Mouse (Mus musculus): ENCODE measurements around the gene Zscan25. TPM values are rescaled to one million over a fixed set of nuclear protein-coding genes. Genes with fewer than 3 reads are reported as not detected.

Zscan25 gene
- total RNA-seq, 2 experiments from 2014 or later: 10.9 to 12.0 TPM

Other genes starting within 250 kb of the Zscan25 start
- not detected for gene Gm4871, start 247.7 kb upstream of the Zscan25 start, total RNA-seq (2021)
- gene 1700018F24Rik, start 237.5 kb upstream of the Zscan25 start, total RNA-seq (2021): not detected
- gene Arpc1a, start 196.7 kb upstream of the Zscan25 start, total RNA-seq (2021): 10 to 100 TPM; 42.7 to 43.7 TPM
- gene Kpna7, start 196.5 kb upstream of the Zscan25 start, total RNA-seq (2021): not detected
- 10 to 100 TPM; 78.4 to 98.3 TPM for gene Arpc1b, start 166.3 kb upstream of the Zscan25 start, total RNA-seq (2021)
- 10 to 100 TPM; 70.6 to 74.2 TPM for gene Pdap1, start 140.3 kb upstream of the Zscan25 start, total RNA-seq (2021)
- gene Bud31, start 140.1 kb upstream of the Zscan25 start, total RNA-seq (2021): 10 to 100 TPM; 66.9 to 70.9 TPM
- gene Ptcd1, start 113.4 kb upstream of the Zscan25 start, total RNA-seq (2021): 10 to 100 TPM in 1 of 2 experiments, 1 to 10 TPM in 1; 9.9 to 11.0 TPM
- gene Cpsf4, start 113.3 kb upstream of the Zscan25 start, total RNA-seq (2021): 10 to 100 TPM; 11.6 to 13.8 TPM
- gene Atp5j2, start 88.4 kb upstream of the Zscan25 start, total RNA-seq (2021): 100 to 1,000 TPM; 566 to 668 TPM
- 1 to 10 TPM; 6.1 to 6.6 TPM for gene Zkscan14, start 78.6 kb upstream of the Zscan25 start, total RNA-seq (2021)
- 1 to 10 TPM; 7.7 to 9.9 TPM for gene Zkscan5, start 75.9 kb upstream of the Zscan25 start, total RNA-seq (2021)
- gene Zfp655, start 48.8 kb upstream of the Zscan25 start, total RNA-seq (2021): 10 to 100 TPM; 13.7 to 16.9 TPM
- not detected for gene Cyp3a57, start 64.8 kb downstream of the Zscan25 start, total RNA-seq (2021)
- not detected for gene Cyp3a16, start 189.2 kb downstream of the Zscan25 start, total RNA-seq (2021)